In the genomic region with DNA sequence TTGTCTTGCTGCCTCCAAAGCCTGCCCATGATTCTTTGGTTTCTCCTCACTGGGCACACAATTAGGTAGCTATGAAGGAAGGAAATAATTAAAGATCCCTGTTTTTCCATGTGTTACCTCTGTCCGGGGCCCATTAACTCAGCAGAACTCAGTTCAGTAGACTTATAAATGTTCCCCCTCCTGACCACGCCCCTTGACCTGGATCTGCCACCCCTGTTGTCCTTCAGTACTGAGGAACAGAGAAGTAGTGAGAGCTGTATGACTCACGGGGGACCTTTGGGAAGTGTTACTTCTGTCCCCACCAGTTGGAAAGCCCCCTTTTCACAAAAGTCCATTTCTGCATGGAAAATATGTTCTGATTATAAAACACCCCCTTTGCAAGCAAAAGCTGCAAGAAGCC, we compare ENCODE assay signal across 11 mouse cellular contexts.
DNase-seq lines count a peak whose midpoint lies in the region; ATAC-seq and TF ChIP-seq lines count a peak whose summit lies in the region.
"Had no signal": no experiment of that assay in that cellular context is flagged by ENCODE, and none has a peak within 500 bp of the region (broad histone marks: within the 10 kb centered on the region; RNA-seq: fewer than 3 reads in every experiment).

No protein-coding gene starts in this region.

- no peaks in the 10 kb centered on the region for H3K27me3 ChIP-seq in CH12.LX (replicated peaks)
- H3K27me3 ChIP-seq in heart, embryonic 12.5 days (replicated peaks), result no peaks in the 10 kb centered on the region
- H3K27me3 ChIP-seq: embryonic facial prominence, embryonic 15.5 days; Patski had no signal

- in situ Hi-C loops in CH12.LX (cut with MboI; ENCODE audit: low pct_ligation_motif_present, low pct_unique_long_range_greater_than_20kb, low sequenced_read_pairs), result no loop called here

- H3K4me1 ChIP-seq in CH12.LX (ENCODE audit: control insufficient read depth in 1 of 2, insufficient read depth in 2 of 2), result peaks cover 15 to 44% of the 10 kb centered on the region in 2 experiments; a peak in 3 of 4 replicates
- peaks cover 19% of the 10 kb centered on the region for H3K4me1 ChIP-seq in heart, embryonic 12.5 days (replicated peaks)
- H3K4me1 ChIP-seq: embryonic facial prominence, embryonic 15.5 days had no signal

- no peak for ATAC-seq in heart, embryonic 12.5 days (ENCODE audit: insufficient number of reproducible peaks, low FRiP score)
- peak; percentile 47 for ATAC-seq in megakaryocyte progenitor cell, adult 5-6 weeks (replicated peaks; ENCODE audit: poor library complexity)
- ATAC-seq: Patski had no signal

- no peak overlapping the region for H3K4me3 ChIP-seq in gastrocnemius, adult 2 months
- no peak overlapping the region for H3K4me3 ChIP-seq in CH12.LX (replicated peaks in 1 of 3; ENCODE audit: low read depth in 2 of 3, low read length in 2 of 3, poor library complexity in 1 of 3)
- H3K4me3 ChIP-seq in heart, embryonic 12.5 days, result no peak overlapping the region
- H3K4me3 ChIP-seq: embryonic facial prominence, embryonic 15.5 days had no signal

- peaks cover 29 to 73% of the 10 kb centered on the region in 2 experiments for H3K36me3 ChIP-seq in CH12.LX (replicated peaks in 1 of 2; ENCODE audit: control insufficient read depth in 1 of 2, insufficient read depth in 1 of 2, low read length in 1 of 2)
- H3K36me3 ChIP-seq in heart, embryonic 12.5 days, result peaks cover 83% of the 10 kb centered on the region

- H3K4me2 ChIP-seq in CH12.LX (ENCODE audit: insufficient read depth, low read depth, poor library complexity, severe bottlenecking), result peak overlapping the region; percentile 7; the same call in 1 of the 2 replicates
- no peak overlapping the region for H3K4me2 ChIP-seq in heart, embryonic 12.5 days
- H3K4me2 ChIP-seq: embryonic facial prominence, embryonic 15.5 days had no signal

- H3K9ac ChIP-seq in CH12.LX (ENCODE audit: insufficient read depth, low read depth), result no peak overlapping the region
- H3K9ac ChIP-seq in heart, embryonic 12.5 days, result no peak overlapping the region
- H3K9ac ChIP-seq: embryonic facial prominence, embryonic 15.5 days had no signal

- TF ChIP-seq EP300 in CH12.LX (IDR thresholded peaks at IDR 0.05; ENCODE audit: low read length), result no peak

- TF ChIP-seq CTCF in gastrocnemius, adult 2 months (IDR thresholded peaks at IDR 0.05), result no peak
- no peak for TF ChIP-seq CTCF in CH12.LX (conservative IDR thresholded peaks at IDR 0.05 in 1 of 2, IDR thresholded peaks at IDR 0.05 in 1 of 2; ENCODE audit: low read depth in 2 of 2, low read length in 2 of 2)

- H3K79me2 ChIP-seq in CH12.LX (replicated peaks; ENCODE audit: control insufficient read depth, extremely low read depth, insufficient read depth, poor library complexity, severe bottlenecking), result no peaks in the 10 kb centered on the region; the same call in 1 of the 2 replicates

- H3K9me3 ChIP-seq in CH12.LX (replicated peaks; ENCODE audit: low read length), result peaks cover 22% of the 10 kb centered on the region
- H3K9me3 ChIP-seq in heart, embryonic 12.5 days (replicated peaks), result peaks cover 11% of the 10 kb centered on the region
- H3K9me3 ChIP-seq: embryonic facial prominence, embryonic 15.5 days had no signal

- peak overlapping the region; percentile 64 for H3K27ac ChIP-seq in gastrocnemius, adult 2 months
- H3K27ac ChIP-seq in CH12.LX (ENCODE audit: insufficient read depth, low read depth), result peak overlapping the region; percentile 3; the same call in 1 of the 2 replicates
- peak overlapping the region; percentile 86 for H3K27ac ChIP-seq in heart, embryonic 12.5 days (ENCODE audit: poor library complexity, severe bottlenecking)

- TF ChIP-seq POLR2A in CH12.LX (IDR thresholded peaks at IDR 0.05; ENCODE audit: low read depth, low read length), result no peak

- TF ChIP-seq RAD21 in CH12.LX (IDR thresholded peaks at IDR 0.05; ENCODE audit: low read depth, low read length), result no peak

- dilution Hi-C loops in CH12.LX (cut with MboI; ENCODE audit: extremely low pct_ligation_motif_present, extremely low pct_unique_long_range_greater_than_20kb, low sequenced_read_pairs), result no loop called here

- DNase-seq in gastrocnemius, adult 2 months, result peak; percentile 31
- no peak for DNase-seq in gastrocnemius, postnatal 36 days
- DNase-seq in CH12.LX (ENCODE audit: extremely low read depth) (peak; percentile 86), adipocyte (ENCODE audit: low spot score) (no peak)
- no peak for DNase-seq in left cerebral cortex, adult 9 months (ENCODE audit: low spot score in 2 of 2)
- DNase-seq in frontal cortex, postnatal 36 days (ENCODE audit: low spot score in 2 of 2), result no peak
- DNase-seq: kidney, adult 11 months had no signal

- intact Hi-C loops in gastrocnemius, adult 2 months (cut with DNase I), result no loop called here
- intact Hi-C loops in gastrocnemius, postnatal 36 days (cut with DNase I), result no loop called here

- WGBS in heart, embryonic 12.5 days, result 63% methylated on average over 3 of the region's 3 CpGs

TF ChIP-seq in CH12.LX, 34 proteins besides CTCF, POLR2A, EP300 and RAD21:
- TF ChIP-seq ZNF384 (IDR thresholded peaks at IDR 0.05; ENCODE audit: low read depth, low read length), result no peak
- TF ChIP-seq KAT2A (IDR thresholded peaks at IDR 0.05; ENCODE audit: insufficient replicate concordance, low read length), result no peak
- TF ChIP-seq BHLHE40 (IDR thresholded peaks at IDR 0.05; ENCODE audit: low read depth, low read length), result no peak
- no peak for TF ChIP-seq ELF1 (IDR thresholded peaks at IDR 0.05; ENCODE audit: low read depth, low read length)
- TF ChIP-seq CHD2 (IDR thresholded peaks at IDR 0.05; ENCODE audit: low read length), result no peak
- no peak for TF ChIP-seq USF2 (conservative IDR thresholded peaks at IDR 0.05; ENCODE audit: low read depth, low read length)
- TF ChIP-seq HCFC1 (IDR thresholded peaks at IDR 0.05; ENCODE audit: low read depth, low read length), result no peak
- no peak for TF ChIP-seq MXI1 (IDR thresholded peaks at IDR 0.05; ENCODE audit: low read depth, low read length)
- TF ChIP-seq CHD1 (IDR thresholded peaks at IDR 0.05; ENCODE audit: low read depth, low read length), result no peak
TF ChIP-seq in CH12.LX: peak in this region for 0.

Comparison
In these comparisons a context has a peak if more than half of its experiments do, and no peak if none do; other contexts are left out.
1. DNase-seq: peak in gastrocnemius, adult 2 months (single experiment) and CH12.LX (single experiment); none in gastrocnemius, postnatal 36 days (0 of 2), left cerebral cortex, adult 9 months (0 of 2), adipocyte (single experiment) and frontal cortex, postnatal 36 days (0 of 2).
2. H3K27ac ChIP-seq: peak in every context shown above with its lines; median percentile 86 in heart, embryonic 12.5 days; 64 in gastrocnemius, adult 2 months; 3 in CH12.LX.